Mouse (Mus musculus) kidney, adult 10 weeks (tissue): Measurements from ENCODE around the gene Rnf123. TPM values are rescaled to one million over a fixed set of nuclear protein-coding genes. Genes with fewer than 3 reads are reported as not detected.

Experiments
- polyA plus RNA-seq: library from polyadenylated mRNA; stranded (reverse); fragments of 350-450 nt; fragmentation: Illumina TruSeq; extraction: RNeasy Lipid Tissue Mini Kit (QIAGEN cat#74804); gene quantifications from one replicate; pipeline ENCODE4 v1.2.3, GENCODE M21; 2014; ENCODE audit warnings: low read depth, low replicate concordance

Rnf123 gene
- 1.6 TPM for polyA plus RNA-seq

GRCm38 (mm10) chr9:108082988-108083431, at the start of gene Rnf123:
Gene Rnf123 (minus strand): TSS chr9:108083346.

GRCm38 (mm10) chr9:108094184-108094941, 11.2 kb upstream of the Rnf123 start, which contains the start of gene Apeh:
Gene Apeh (minus strand): TSS chr9:108094606.

GRCm38 (mm10) chr9:108080168-108080567, 3.0 kb downstream of the Rnf123 start, which contains the start of gene Mst1:
Gene Mst1 (plus strand): TSS chr9:108080436.

GRCm38 (mm10) chr9:108052885-108053664, 30.1 kb downstream of the Rnf123 start, which contains the start of gene Amigo3:
Gene Amigo3 (plus strand): TSS chr9:108053159.

GRCm38 (mm10) chr9:108049016-108049455, 34.1 kb downstream of the Rnf123 start, which contains the start of gene Gmppb:
Gene Gmppb (plus strand): TSS chr9:108049242.

GRCm38 (mm10) chr9:108001922-108002770, 81.0 kb downstream of the Rnf123 start, which contains the start of gene Ip6k1:
Gene Ip6k1 (plus strand): TSS chr9:108002501.

Other genes starting within 250 kb of the Rnf123 start
- 64.7 TPM for gene Rbm6, start 210.1 kb downstream of the Rnf123 start, polyA plus RNA-seq
- gene Mon1a, start 195.2 kb downstream of the Rnf123 start, polyA plus RNA-seq, result not detected
- not detected for gene Mst1r, start 176.5 kb downstream of the Rnf123 start, polyA plus RNA-seq
- gene Actl11, start 154.9 kb downstream of the Rnf123 start, polyA plus RNA-seq, result not detected
- gene Camkv, start 147.7 kb downstream of the Rnf123 start, polyA plus RNA-seq, result not detected
- not detected for gene Traip, start 133.2 kb downstream of the Rnf123 start, polyA plus RNA-seq
- gene Uba7, start 107.8 kb downstream of the Rnf123 start, polyA plus RNA-seq, result 1.1 TPM
- 0.32 TPM for gene Gm20661, start 100.3 kb downstream of the Rnf123 start, polyA plus RNA-seq
- gene Inka1, start 97.5 kb downstream of the Rnf123 start, polyA plus RNA-seq, result not detected
- not detected for gene Cdhr4, start 90.8 kb downstream of the Rnf123 start, polyA plus RNA-seq
- not detected for gene Gm20662, start 87.0 kb downstream of the Rnf123 start, polyA plus RNA-seq
- 65.5 TPM for gene Ip6k1, start 80.8 kb downstream of the Rnf123 start, polyA plus RNA-seq
- 1.1 TPM for gene Gmppb, start 34.1 kb downstream of the Rnf123 start, polyA plus RNA-seq
- gene Amigo3, start 30.2 kb downstream of the Rnf123 start, polyA plus RNA-seq, result not detected
- not detected for gene Mst1, start 2.9 kb downstream of the Rnf123 start, polyA plus RNA-seq
- 48.3 TPM for gene Apeh, start 11.3 kb upstream of the Rnf123 start, polyA plus RNA-seq
- not detected for gene Bsn, start 107.0 kb upstream of the Rnf123 start, polyA plus RNA-seq
- gene Dag1, start 180.6 kb upstream of the Rnf123 start, polyA plus RNA-seq, result 31.0 TPM
- 42.1 TPM for gene Nicn1, start 207.1 kb upstream of the Rnf123 start, polyA plus RNA-seq
- gene Amt, start 213.5 kb upstream of the Rnf123 start, polyA plus RNA-seq, result 37.5 TPM
- 456 TPM for gene Rhoa, start 222.8 kb upstream of the Rnf123 start, polyA plus RNA-seq
- 19.1 TPM for gene Tcta, start 222.8 kb upstream of the Rnf123 start, polyA plus RNA-seq